Mouse (Mus musculus) left cerebral cortex, adult 2 months (tissue): ENCODE results near the gene Carhsp1. TPM values are rescaled to one million over a fixed set of nuclear protein-coding genes. Genes with fewer than 3 reads are reported as not detected.

Experiments used
- DNase-seq, 2 experiments: peaks; one replicate each; pipeline ENCODE4 v3.0.0; 2021 to 2022; ENCODE audit warnings: low spot score in 2 of 2, mixed read lengths in 1 of 2; ENCODE audit errors: extremely low spot score in 1 of 2
- H3K27ac ChIP-seq: fragments of 200-600 bp; 2 replicates; pipeline ENCODE4 v1.8.1; 2022
- H3K4me3 ChIP-seq: fragments of 200-600 bp; 2 replicates; pipeline ENCODE4 v1.8.1; 2022
- CTCF ChIP-seq: fragments of 200-600 bp; IDR thresholded peaks from 2 replicates; pipeline ENCODE4 v1.8.1; 2022; ENCODE audit warnings: antibody characterized with exemption, mild to moderate bottlenecking, moderate library complexity
- intact Hi-C: fragments of 180-260 bp; cut with DNase I; formaldehyde crosslinking; loops from one replicate; pipeline ENCODE4 v1.15.1; 2025
- total RNA-seq, 2 experiments: library from RNA; stranded (reverse); gene quantifications; 2 replicates each; pipeline ENCODE4 v1.2.3; 2021

The Carhsp1 gene
- total RNA-seq, 2 experiments from 2014 or later: 11.2 to 16.4 TPM

- no peak overlapping the region for H3K4me3 ChIP-seq
- no peak overlapping the region for H3K27ac ChIP-seq
- TF ChIP-seq CTCF: no peak
- intact Hi-C loops: loop anchor here (2.0 kb wide), 1 partner anchor 29 kb away; no protein-coding TSS in a partner anchor
- DNase-seq: no peak
These were observed 1.4 kb upstream of the Carhsp1 start for GRCm38 (mm10) chr16:8673343-8673742.

GRCm38 (mm10) chr16:8672811-8673210 lies 856 bp upstream of the Carhsp1 start:
- no peak for DNase-seq
- TF ChIP-seq CTCF: no peak
- Histone ChIP-seq H3K4me3 (no peak overlapping the region), H3K27ac (no peak overlapping the region)
- intact Hi-C loops: loop anchor here (2.0 kb wide), 1 partner anchor 28 kb away; no protein-coding TSS in a partner anchor

- DNase-seq: no peak
- TF ChIP-seq CTCF: no peak
- Histone ChIP-seq H3K27ac (no peak overlapping the region), H3K4me3 (peak overlapping the region; percentile 49)
- intact Hi-C loops: loop anchor here (2.0 kb wide), 1 partner anchor 28 kb away; no protein-coding TSS in a partner anchor
These were observed 364 bp upstream of the Carhsp1 start for GRCm38 (mm10) chr16:8672350-8672687.

- no peak for TF ChIP-seq CTCF
- H3K4me3 ChIP-seq: peak overlapping the region; percentile 49; the same call in 1 of the 2 replicates
- intact Hi-C loops: no loop called here
- H3K27ac ChIP-seq: peak overlapping the region; percentile 40
- DNase-seq: no peak
These were observed 1.6 kb downstream of the Carhsp1 start for GRCm38 (mm10) chr16:8670041-8671035.

GRCm38 (mm10) chr16:8669432-8669831 lies 2.5 kb downstream of the Carhsp1 start:
- no peak overlapping the region for H3K4me3 ChIP-seq
- intact Hi-C loops: no loop called here
- H3K27ac ChIP-seq: no peak overlapping the region
- DNase-seq: no peak
- TF ChIP-seq CTCF: no peak

- no peak for DNase-seq
- TF ChIP-seq CTCF: no peak
- intact Hi-C loops: no loop called here
- Histone ChIP-seq H3K27ac (no peak overlapping the region), H3K4me3 (no peak overlapping the region)
These were observed 3.6 kb downstream of the Carhsp1 start for GRCm38 (mm10) chr16:8668386-8668785.

- intact Hi-C loops: no loop called here
- TF ChIP-seq CTCF: no peak
- no peak overlapping the region for H3K27ac ChIP-seq
These were observed 4.1 kb downstream of the Carhsp1 start for GRCm38 (mm10) chr16:8667814-8668213.

GRCm38 (mm10) chr16:8667261-8667660 lies 4.7 kb downstream of the Carhsp1 start:
- Histone ChIP-seq H3K4me3 (no peak overlapping the region), H3K27ac (no peak overlapping the region)
- DNase-seq: no peak
- no peak for TF ChIP-seq CTCF
- intact Hi-C loops: no loop called here

More at GRCm38 (mm10) chr16:8667814-8668213, 4.1 kb downstream of the Carhsp1 start:
- no peak overlapping the region for H3K4me3 ChIP-seq
- DNase-seq: no peak

- Histone ChIP-seq H3K27ac (no peak overlapping the region), H3K4me3 (no peak overlapping the region)
- intact Hi-C loops: no loop called here
- no peak for DNase-seq
- TF ChIP-seq CTCF: no peak
These were observed 5.5 kb downstream of the Carhsp1 start for GRCm38 (mm10) chr16:8666452-8666851.

- DNase-seq: no peak
- Histone ChIP-seq H3K27ac (no peak overlapping the region), H3K4me3 (no peak overlapping the region)
- intact Hi-C loops: no loop called here
- TF ChIP-seq CTCF: no peak
These were observed 6.6 kb downstream of the Carhsp1 start for GRCm38 (mm10) chr16:8665367-8665766.

GRCm38 (mm10) chr16:8663606-8664539 lies 8.1 kb downstream of the Carhsp1 start:
- TF ChIP-seq CTCF: no peak
- no peak for DNase-seq
- intact Hi-C loops: no loop called here
- H3K27ac ChIP-seq: no peak overlapping the region
- H3K4me3 ChIP-seq: no peak overlapping the region

GRCm38 (mm10) chr16:8663022-8663421 lies 8.9 kb downstream of the Carhsp1 start:
- no peak overlapping the region for H3K4me3 ChIP-seq
- intact Hi-C loops: no loop called here
- TF ChIP-seq CTCF: no peak
- H3K27ac ChIP-seq: no peak overlapping the region
- no peak for DNase-seq
